Mouse (Mus musculus) bone marrow, adult 2 months (tissue): ENCODE results near the gene Abhd13.

ENCODE experiments used
- CTCF ChIP-seq: fragments of 200-500 bp; IDR thresholded peaks from 2 replicates; pipeline ENCODE4 v1.5.1; 2011; ENCODE audit warnings: low read length, control low read depth; ENCODE audit not compliant: control insufficient read depth, insufficient read depth
- POLR2A ChIP-seq: fragments of 200-500 bp; IDR thresholded peaks from 2 replicates; pipeline ENCODE4 v1.6.1; 2011; ENCODE audit warnings: low read depth, mild to moderate bottlenecking, control low read depth, low read length, borderline replicate concordance; ENCODE audit not compliant: control insufficient read depth

- TF ChIP-seq CTCF (no peak), POLR2A (no peak)
Observed at GRCm38 (mm10) chr8:9949134-9949890, 28.2 kb upstream of the Abhd13 start.
